Mouse (Mus musculus) embryo, embryonic 9.5 days (tissue): Measurements from ENCODE around the gene Sdc4.

Experiments used
- DNase-seq: peaks from one replicate; pipeline ENCODE4 v3.0.0-alpha.2; 2017; ENCODE audit errors: extremely low spot score

The Sdc4 gene

DNA sequence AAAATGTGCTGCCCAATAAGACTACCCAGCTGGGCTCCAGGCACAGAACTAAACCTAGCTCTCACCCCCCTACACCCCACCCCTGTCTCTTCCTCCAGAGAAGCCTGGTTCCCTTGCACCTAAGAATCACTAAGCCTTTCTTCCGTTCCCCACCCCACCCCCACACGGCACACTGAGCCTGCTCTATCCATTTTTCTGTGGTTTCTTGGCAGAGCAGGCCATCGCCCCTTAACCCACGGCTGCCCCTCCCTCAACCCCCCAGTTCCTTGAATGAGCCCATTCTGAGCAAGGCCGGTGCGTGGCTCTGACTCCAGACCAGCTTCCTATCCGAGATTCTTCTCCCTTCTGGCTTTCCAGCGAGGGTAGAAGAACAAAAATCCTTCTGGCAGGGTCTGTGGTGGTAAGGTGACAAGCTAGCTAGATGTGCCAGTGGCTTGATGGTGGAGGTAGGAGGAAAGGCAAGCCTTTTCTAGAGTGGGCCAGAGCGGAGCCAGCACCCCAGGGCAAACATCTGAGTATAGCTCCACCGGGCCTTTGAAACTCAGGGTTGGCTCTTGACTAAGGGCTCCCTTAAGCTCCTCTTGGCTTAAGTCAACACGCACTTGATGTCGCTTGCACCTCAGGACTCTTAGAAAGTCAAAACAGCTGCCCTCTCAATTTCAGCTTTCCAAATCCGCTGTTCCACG is 40.1 kb downstream of the Sdc4 start:
- DNase-seq: no peak

DNA sequence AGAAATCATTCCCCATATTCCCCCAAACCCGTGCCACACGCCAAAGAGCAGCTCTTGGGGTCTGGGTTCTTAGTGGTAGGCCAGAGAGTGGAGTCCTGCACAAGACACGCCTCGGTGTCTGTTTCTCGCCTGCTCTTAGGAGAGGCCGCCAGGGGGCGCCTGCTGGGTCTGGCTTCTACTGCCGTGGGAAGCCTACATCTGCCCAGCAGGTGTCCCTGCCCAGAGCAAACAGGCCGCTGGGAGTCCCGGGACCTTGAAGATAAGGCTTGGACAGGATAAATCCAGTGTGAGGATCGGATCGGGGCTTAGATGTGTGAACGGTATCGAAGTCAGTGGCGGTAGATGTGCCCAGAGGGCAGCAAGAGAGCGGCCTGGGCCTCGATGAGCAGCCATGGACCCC is 40.8 kb downstream of the Sdc4 start, which contains the start of gene Rbpjl:
Gene Rbpjl, plus strand, starts transcription at position 236 of the 400 bp plus-strand sequence.
- peak; percentile 72 for DNase-seq

DNA sequence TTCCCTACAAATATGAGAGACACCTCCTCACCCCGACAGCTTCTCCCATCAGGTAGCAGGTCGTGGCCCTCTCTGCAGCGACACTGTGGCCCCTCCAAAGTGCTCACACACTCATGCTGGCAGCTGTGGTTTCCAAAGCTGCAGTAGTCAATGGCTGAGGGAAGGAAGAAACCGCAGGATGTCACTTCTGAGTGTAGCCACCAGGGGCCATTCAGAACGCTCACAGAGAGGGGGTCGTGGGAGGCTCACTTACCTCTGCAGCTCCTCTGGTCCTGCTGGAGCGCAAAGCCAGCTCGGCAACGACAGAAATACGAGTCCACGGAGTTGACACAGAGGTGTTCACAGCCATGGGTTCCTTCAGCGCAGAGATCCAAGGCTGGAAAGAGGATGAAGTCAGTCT is 46.8 kb downstream of the Sdc4 start:
- no peak for DNase-seq

DNA sequence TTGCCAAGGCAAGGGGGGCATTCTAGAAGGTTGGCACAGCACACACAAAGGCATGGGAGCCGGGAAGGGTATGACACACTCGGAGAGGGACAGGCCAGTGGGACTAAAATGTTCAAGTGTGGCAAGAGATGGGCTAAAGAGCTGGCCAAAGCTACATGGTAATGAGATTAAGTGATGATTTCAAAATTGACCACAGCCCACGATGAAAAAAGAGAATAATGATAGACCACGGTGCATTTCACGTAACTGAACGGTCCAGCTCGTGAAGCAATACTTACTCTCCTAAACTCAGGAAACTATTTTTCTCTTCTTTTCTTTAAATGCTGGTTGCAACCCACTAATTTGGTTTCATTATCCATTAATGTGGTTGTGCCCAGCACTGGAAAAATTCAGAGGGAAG is 47.6 kb downstream of the Sdc4 start:
- DNase-seq: no peak

DNA sequence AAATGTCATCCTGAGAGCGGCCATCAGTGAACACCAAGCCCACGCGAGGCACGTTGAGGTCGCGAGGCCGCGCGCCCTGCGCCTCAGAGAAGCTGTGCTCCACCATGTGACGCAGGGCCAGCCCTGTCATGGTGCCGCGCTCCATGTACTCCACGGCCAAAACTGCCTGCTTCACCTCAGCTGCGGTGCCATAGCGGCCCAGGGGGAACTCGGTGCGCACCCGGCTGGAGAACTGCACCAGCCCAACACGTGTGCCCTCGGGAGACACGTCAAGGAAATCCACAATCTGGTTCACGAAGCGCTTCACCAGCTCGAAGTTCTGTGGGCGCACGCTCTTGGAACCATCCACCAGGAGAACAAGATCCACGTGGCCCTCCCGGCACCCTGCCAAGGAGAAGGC is 50.6 kb downstream of the Sdc4 start:
- no peak for DNase-seq

DNA sequence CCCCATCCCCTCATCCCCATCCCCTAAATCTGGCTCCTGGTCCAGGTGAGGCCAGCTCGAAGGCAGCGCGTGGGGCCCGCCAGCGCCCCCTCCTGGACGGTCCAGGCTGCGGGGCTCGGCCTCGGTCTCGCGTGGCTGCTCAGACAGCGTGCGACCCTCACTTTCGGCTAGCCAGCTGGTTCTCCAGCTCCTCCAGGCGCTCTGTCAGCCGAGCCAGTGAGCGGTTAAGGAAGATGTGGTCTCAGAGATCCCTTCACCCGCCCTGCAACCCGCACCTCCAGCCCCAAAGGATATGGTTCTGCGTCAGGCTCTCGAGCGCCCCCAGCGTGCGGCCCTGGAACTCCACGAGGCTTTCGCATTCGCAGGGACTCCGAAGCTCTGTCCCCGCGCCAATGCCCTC is 54.2 kb downstream of the Sdc4 start:
- DNase-seq: peak; percentile 88

DNA sequence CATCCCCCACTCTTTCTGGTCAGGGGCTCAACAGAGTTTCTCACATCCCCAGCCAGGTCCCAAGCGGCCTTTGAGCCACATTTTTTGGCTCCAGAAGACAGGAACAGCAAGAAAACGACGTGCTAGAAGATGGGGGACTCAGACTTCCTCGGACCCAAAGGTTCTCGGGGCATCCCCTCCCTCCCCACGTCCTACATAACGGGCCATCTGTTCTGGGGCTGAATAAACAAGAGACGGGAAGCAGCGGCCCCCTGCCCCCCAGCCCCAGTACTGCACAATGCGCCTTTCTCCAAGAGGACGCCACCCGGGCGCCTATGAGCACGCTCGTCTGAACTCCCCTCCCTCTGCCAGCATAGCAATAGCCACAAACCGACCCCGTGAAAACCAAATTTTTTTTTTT is 54.7 kb downstream of the Sdc4 start, which contains the start of gene Slpi:
Gene Slpi, minus strand, starts transcription at position 76 of the 400 bp plus-strand sequence.
- no peak for DNase-seq

DNA sequence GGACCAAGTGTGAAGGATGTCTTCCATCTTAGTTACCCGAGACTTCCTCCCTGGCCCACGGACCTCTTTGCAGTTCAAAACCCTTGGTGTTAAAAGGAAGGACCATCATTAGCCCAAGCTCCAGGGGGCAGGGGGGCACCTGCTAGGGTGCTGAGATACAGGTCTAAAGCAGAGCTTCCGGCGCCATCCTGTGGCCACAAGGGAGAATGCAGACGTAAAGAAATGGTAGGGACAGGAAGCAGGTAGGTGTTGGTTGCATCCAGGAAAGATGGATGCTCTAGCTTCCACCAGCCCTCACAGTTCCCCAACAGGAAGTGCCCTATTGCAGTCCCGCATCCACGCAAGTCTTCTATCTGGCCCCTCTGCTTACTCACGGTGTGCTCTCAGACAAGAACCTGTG is 56.7 kb downstream of the Sdc4 start:
- no peak for DNase-seq

DNA sequence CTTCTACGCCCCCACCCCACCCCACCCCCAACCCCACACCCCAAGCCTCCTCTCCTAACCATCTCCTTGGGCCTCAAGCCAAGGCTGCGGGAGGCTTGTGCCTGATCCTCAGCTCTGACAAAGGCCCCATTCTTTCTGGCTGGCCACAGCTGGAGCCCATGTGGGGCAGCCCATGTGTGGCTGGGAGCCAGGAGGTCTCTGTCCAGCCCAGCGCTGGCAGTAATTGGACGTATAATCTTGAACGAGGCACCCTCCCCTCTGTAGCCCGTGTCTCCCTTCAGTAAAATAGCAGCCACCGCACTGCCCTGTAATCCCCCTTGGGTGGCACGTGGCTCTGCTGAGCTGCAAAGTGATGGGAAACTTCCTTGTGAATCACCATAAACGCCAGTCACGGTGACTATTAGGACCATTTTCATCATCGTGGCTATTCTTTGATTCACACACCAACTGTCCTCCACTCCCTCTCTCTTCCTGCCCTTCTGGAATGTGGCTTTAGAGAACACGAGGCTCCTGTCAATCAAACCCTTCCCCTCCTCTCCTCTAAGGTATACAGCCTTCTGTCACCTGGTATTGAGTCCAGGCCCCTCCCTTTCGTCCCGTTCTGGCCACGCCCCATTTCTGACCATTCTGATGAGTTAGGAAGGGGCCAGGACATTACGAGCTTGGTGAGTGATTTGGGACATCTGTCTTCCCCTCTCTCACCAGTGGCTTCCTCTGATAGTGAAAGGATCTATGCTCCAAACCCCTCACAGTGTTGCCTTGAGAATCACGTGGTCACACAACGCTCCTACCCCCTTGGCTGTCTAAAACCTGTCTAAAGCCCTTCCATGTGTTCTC is 57.5 kb downstream of the Sdc4 start:
- DNase-seq: peak; percentile 48

DNA sequence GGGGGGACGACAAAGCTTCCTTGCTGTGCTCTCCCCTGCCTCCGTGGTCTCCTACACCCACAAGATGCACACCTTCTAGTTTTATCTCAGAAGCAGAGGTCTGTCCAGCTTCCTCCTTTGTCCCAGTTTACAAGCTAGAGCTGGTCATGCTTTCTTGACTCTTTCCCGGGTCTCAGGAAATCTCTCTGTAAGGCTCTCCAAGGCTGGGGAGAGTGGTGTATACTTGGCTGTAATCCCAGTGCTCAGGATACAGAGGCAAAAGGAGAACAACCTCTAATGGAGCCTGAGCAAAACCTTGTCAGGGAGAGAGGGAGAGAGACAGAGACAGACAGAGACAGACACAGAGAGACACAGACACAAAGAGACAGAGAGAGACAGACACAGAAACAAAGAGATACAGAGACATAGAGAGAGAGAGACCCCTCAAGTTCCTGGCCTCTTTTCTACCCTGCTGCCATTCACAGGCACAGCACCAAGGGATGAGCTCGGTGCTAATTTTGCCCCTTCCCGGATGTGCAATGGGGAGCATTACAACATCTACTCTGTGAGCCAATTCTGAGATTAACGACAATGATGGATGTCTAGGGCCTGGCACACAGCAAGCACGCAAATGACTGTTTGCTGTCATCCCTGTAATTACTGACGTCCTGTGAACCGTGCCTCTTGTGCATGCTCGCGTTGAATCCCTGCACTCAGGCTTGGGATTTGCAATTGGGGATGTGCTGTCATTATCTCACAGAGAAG is 59.9 kb downstream of the Sdc4 start:
- DNase-seq: no peak

DNA sequence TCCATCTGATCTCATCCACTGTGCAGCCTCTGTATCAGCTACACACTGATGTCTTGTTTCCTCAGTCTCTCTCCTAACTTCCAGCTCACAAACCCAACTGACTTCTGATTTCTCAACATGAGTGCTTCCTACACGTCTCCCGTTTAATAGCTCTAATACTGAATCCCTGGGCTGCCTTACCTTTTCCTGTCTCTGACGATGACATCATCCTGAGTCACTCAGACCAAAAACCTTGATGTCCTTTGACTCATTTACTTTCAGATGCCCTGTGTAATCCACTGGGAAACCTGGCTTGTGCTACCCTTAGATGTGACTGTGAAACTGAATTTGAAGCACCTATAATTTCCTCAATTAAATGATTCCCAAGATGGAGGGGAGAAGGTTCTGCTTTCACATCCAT is 60.7 kb downstream of the Sdc4 start:
- no peak for DNase-seq

DNA sequence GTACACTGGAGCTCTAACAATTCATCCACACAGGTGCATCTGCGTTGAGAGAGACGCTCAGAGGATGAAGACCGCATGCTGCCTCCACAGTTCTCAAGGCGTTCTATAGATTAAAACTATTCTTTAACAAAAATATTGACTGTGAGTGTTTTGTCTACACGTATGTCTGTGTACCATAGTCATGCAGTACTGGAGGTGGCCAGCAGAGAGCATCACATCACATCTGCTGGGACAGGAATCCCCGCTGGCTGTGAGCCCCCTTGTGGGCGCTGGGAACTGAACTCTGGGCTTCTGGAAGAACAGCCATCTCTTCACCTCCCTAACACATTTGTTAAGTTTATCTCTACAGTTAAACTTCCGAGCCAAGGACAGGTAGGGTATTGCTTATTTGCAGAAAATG is 62.0 kb downstream of the Sdc4 start:
- no peak for DNase-seq

DNA sequence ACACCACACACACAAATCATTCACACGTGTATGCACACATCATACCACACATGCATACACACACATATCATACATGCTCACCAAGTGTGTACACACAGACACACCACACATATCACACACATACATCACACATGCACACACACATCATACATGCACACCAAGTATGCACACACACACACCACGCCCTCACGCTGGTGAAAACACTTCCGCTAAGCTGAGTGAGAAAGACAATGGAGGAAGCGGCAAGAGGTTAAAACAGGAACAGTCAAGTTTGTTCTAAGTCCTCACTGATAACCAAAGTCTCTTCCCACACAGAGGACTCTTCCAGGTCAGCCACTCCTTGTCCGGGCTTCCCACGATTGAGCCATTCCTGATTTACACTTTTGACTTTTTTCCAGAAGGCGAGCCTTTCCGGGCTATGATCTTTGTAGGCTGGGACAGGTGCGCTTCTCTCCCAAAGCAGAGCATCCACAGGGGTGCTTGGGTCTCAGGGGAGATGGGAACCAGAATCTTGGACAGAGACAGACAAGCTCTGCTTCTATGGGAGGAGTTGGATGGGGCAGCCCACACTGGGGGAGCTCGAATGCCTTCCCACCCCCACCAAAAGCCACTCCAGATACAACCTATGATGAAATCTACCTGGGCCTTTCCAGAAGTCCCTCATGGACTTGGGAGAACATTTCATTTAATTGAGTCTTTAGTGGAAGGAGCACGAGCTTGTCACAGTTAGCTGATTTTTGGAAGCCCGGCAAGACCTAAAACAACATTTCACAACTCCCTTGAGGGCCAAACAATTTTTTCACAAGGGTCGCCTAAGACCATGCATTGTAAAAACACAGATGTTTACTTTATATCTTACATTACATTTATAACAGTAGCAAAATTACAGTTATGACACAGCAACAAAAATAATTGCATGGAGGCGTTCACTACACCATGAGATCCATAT is 65.9 kb downstream of the Sdc4 start:
- DNase-seq: no peak
